Mouse (Mus musculus): ENCODE data around the gene Gm5089. TPM values are rescaled to one million over a fixed set of nuclear protein-coding genes. Genes with fewer than 3 reads are reported as not detected.

The Gm5089 gene
- total and polyA plus RNA-seq, 3 experiments: not detected

GRCm38 (mm10) chr14:122489041-122489440 is 38.1 kb upstream of the Gm5089 start:
- Histone ChIP-seq H3K9ac (ENCODE audit: low read depth, low read length) (no peak overlapping the region), H3K79me2 (replicated peaks; ENCODE audit: control insufficient read depth, insufficient read depth, low read length) (no peaks in the 10 kb centered on the region), H3K36me3 (ENCODE audit: control insufficient read depth, insufficient read depth, low read length) (no peaks in the 10 kb centered on the region), H3K4me3 (no peak overlapping the region), H3K4me1 (ENCODE audit: control insufficient read depth, insufficient read depth, low read length) (peaks cover 2% of the 10 kb centered on the region; the same call in 1 of the 2 replicates), H3K27ac (no peak overlapping the region), H3K27me3 (ENCODE audit: control insufficient read depth, insufficient read depth, low read length) (peaks cover 17% of the 10 kb centered on the region)
- 4% methylated on average over 5 of the region's 5 CpGs for WGBS
- DNase-seq: no peak
- TF ChIP-seq POLR2A (IDR thresholded peaks at IDR 0.05; ENCODE audit: insufficient read depth, low read depth, low read length) (no peak), EP300 (IDR thresholded peaks at IDR 0.05; ENCODE audit: insufficient read depth, low read depth, low read length) (no peak), CTCF (IDR thresholded peaks at IDR 0.05) (no peak)
- intact Hi-C loops (cut with DNase I): loop anchor here (2.0 kb wide), 1 partner anchor 24 kb away; the partner anchor contains the start of gene Zic5

DNA sequence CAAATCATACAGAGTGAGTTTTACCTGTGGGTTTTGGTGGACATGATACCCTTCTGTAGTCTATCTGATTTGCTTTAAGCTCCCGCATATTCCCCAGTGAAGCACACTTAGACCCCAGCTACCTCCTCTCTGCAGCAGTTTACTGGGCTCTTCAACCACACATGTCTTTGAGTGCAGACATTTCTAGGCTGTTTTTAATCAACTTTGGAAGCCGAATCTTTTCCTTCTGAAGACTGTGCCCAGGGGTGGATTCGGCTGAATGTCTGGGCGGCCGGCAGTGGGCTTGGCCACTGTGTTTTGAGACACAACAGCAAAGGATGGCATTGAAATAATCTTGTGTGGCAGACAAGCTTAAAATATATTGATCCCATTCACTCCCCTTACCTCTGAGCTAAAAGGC is 36.5 kb upstream of the Gm5089 start:
- Histone ChIP-seq H3K36me3 (ENCODE audit: control insufficient read depth, insufficient read depth, low read length) (no peaks in the 10 kb centered on the region), H3K27me3 (ENCODE audit: control insufficient read depth, insufficient read depth, low read length) (peaks cover 27% of the 10 kb centered on the region), H3K4me1 (ENCODE audit: control insufficient read depth, insufficient read depth, low read length) (peaks cover 2% of the 10 kb centered on the region; the same call in 1 of the 2 replicates), H3K79me2 (replicated peaks; ENCODE audit: control insufficient read depth, insufficient read depth, low read length) (no peaks in the 10 kb centered on the region), H3K27ac (no peak overlapping the region), H3K9ac (ENCODE audit: low read depth, low read length) (no peak overlapping the region), H3K4me3 (no peak overlapping the region)
- WGBS: 17% methylated on average over 5 of the region's 5 CpGs
- no peak for TF ChIP-seq EP300 (IDR thresholded peaks at IDR 0.05; ENCODE audit: insufficient read depth, low read depth, low read length)
- no peak for TF ChIP-seq POLR2A (IDR thresholded peaks at IDR 0.05; ENCODE audit: insufficient read depth, low read depth, low read length)
- TF ChIP-seq CTCF (IDR thresholded peaks at IDR 0.05): no peak
- DNase-seq: no peak
- intact Hi-C loops (cut with DNase I): no loop called here

DNA sequence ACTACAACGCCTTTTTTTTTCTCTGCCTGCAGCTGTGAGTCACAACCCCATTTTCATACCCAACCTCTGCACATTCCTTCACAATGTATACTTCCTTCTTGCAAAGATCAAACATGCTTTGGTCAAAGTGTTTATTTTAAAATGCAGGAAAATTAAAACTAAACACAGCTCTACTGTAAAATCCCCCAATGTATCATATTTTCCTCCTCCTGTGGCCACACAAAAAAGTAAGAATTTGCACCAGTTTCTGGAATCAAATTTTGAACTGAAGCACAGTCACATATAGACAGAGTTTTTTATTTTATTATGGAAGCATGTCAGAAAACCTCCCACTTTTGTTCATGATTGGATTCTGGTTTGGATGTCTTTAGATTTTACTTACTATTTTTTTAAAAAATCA is 35.7 kb upstream of the Gm5089 start:
- no peak overlapping the region for H3K27ac ChIP-seq
- H3K27me3 ChIP-seq (ENCODE audit: control insufficient read depth, insufficient read depth, low read length): peaks cover 29% of the 10 kb centered on the region
- no peaks in the 10 kb centered on the region for H3K36me3 ChIP-seq (ENCODE audit: control insufficient read depth, insufficient read depth, low read length)
- intact Hi-C loops (cut with DNase I): no loop called here
- peaks cover 2% of the 10 kb centered on the region; the same call in 1 of the 2 replicates for H3K4me1 ChIP-seq (ENCODE audit: control insufficient read depth, insufficient read depth, low read length)
- no peak for DNase-seq
- no peak for TF ChIP-seq EP300 (IDR thresholded peaks at IDR 0.05; ENCODE audit: insufficient read depth, low read depth, low read length)
- no peak for TF ChIP-seq POLR2A (IDR thresholded peaks at IDR 0.05; ENCODE audit: insufficient read depth, low read depth, low read length)
- TF ChIP-seq CTCF (IDR thresholded peaks at IDR 0.05): no peak
- H3K79me2 ChIP-seq (replicated peaks; ENCODE audit: control insufficient read depth, insufficient read depth, low read length): no peaks in the 10 kb centered on the region
- 21% methylated on average over 1 of the region's 1 CpGs for WGBS
- no peak overlapping the region for H3K9ac ChIP-seq (ENCODE audit: low read depth, low read length)
- no peak overlapping the region for H3K4me3 ChIP-seq

GRCm38 (mm10) chr14:122485635-122486181 is 34.8 kb upstream of the Gm5089 start:
- Histone ChIP-seq H3K27me3 (ENCODE audit: control insufficient read depth, insufficient read depth, low read length) (peaks cover 27% of the 10 kb centered on the region), H3K4me1 (ENCODE audit: control insufficient read depth, insufficient read depth, low read length) (peaks cover 2% of the 10 kb centered on the region; the same call in 1 of the 2 replicates), H3K36me3 (ENCODE audit: control insufficient read depth, insufficient read depth, low read length) (no peaks in the 10 kb centered on the region), H3K27ac (no peak overlapping the region), H3K9ac (ENCODE audit: low read depth, low read length) (no peak overlapping the region), H3K79me2 (replicated peaks; ENCODE audit: control insufficient read depth, insufficient read depth, low read length) (no peaks in the 10 kb centered on the region), H3K4me3 (no peak overlapping the region)
- TF ChIP-seq EP300 (IDR thresholded peaks at IDR 0.05; ENCODE audit: insufficient read depth, low read depth, low read length): no peak
- TF ChIP-seq POLR2A (IDR thresholded peaks at IDR 0.05; ENCODE audit: insufficient read depth, low read depth, low read length): no peak
- TF ChIP-seq CTCF (IDR thresholded peaks at IDR 0.05): no peak
- intact Hi-C loops (cut with DNase I): no loop called here
- WGBS: 9% methylated on average over 12 of the region's 12 CpGs
- no peak for DNase-seq

DNA sequence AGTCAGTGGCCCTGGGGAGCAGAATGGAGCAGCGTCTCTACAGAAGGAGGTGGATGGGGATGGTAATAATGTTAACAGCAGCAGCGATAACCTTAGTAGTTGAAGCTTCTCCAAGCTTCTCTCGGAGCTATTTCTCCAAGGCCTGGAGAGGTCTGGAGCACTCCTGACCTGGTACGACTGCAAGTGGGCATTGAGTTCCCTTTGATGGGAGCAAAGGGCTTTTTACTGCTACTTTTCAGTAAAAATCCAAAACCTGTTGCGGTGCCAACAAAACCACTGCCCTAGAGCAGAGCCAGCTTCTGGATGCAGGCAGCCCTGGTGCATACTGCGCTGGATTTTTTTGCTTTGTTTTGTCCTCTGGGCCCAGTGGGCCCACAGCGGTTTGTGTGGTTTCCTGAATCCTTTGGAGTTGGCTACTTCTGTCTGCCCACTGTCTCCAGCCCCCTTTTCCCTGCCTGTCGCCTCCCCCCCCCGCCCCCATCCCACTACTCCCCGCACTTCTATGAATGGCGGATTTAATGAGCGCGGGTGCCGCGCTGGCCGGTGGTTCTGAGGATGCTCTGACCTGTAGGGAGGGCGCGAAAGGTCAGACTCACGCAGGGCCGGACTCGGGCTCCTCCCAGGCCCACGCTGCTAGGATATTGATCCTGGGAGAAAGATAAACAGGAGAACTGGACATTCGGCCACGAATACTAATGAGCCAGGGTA is 34.1 kb upstream of the Gm5089 start:
- peaks cover 24% of the 10 kb centered on the region for H3K27me3 ChIP-seq (ENCODE audit: control insufficient read depth, insufficient read depth, low read length)
- no peak overlapping the region for H3K27ac ChIP-seq
- H3K36me3 ChIP-seq (ENCODE audit: control insufficient read depth, insufficient read depth, low read length): no peaks in the 10 kb centered on the region
- H3K4me3 ChIP-seq: no peak overlapping the region
- DNase-seq: no peak
- intact Hi-C loops (cut with DNase I): loop anchor here (5.0 kb wide), 1 partner anchor 47 kb away; the partner anchor contains the start of gene Pcca
- no peaks in the 10 kb centered on the region for H3K4me1 ChIP-seq (ENCODE audit: control insufficient read depth, insufficient read depth, low read length)
- 5% methylated on average over 24 of the region's 24 CpGs for WGBS
- H3K9ac ChIP-seq (ENCODE audit: low read depth, low read length): no peak overlapping the region
- TF ChIP-seq EP300 (IDR thresholded peaks at IDR 0.05; ENCODE audit: insufficient read depth, low read depth, low read length): no peak
- TF ChIP-seq POLR2A (IDR thresholded peaks at IDR 0.05; ENCODE audit: insufficient read depth, low read depth, low read length): no peak
- TF ChIP-seq CTCF (IDR thresholded peaks at IDR 0.05): no peak
- no peaks in the 10 kb centered on the region for H3K79me2 ChIP-seq (replicated peaks; ENCODE audit: control insufficient read depth, insufficient read depth, low read length)

- Histone ChIP-seq H3K27me3 (ENCODE audit: control insufficient read depth, insufficient read depth, low read length) (peaks cover 24% of the 10 kb centered on the region), H3K4me3 (no peak overlapping the region), H3K79me2 (replicated peaks; ENCODE audit: control insufficient read depth, insufficient read depth, low read length) (no peaks in the 10 kb centered on the region), H3K4me1 (ENCODE audit: control insufficient read depth, insufficient read depth, low read length) (no peaks in the 10 kb centered on the region), H3K36me3 (ENCODE audit: control insufficient read depth, insufficient read depth, low read length) (no peaks in the 10 kb centered on the region), H3K9ac (ENCODE audit: low read depth, low read length) (no peak overlapping the region), H3K27ac (no peak overlapping the region)
- TF ChIP-seq CTCF (IDR thresholded peaks at IDR 0.05) (no peak), EP300 (IDR thresholded peaks at IDR 0.05; ENCODE audit: insufficient read depth, low read depth, low read length) (no peak), POLR2A (IDR thresholded peaks at IDR 0.05; ENCODE audit: insufficient read depth, low read depth, low read length) (no peak)
- no peak for DNase-seq
- intact Hi-C loops (cut with DNase I): loop anchor here (5.0 kb wide), 1 partner anchor 48 kb away; the partner anchor contains the start of gene Pcca
- 10% methylated on average over 4 of the region's 4 CpGs for WGBS
Observed at GRCm38 (mm10) chr14:122484458-122484843, 33.5 kb upstream of the Gm5089 start.

Data from heart, adult 2 months (tissue).